Mouse (Mus musculus) urinary bladder, postnatal 10 days (tissue): ENCODE data around the gene Myef2.

Experiments
- DNase-seq: peaks from one replicate; pipeline ENCODE4 v3.0.0; 2022; ENCODE audit warnings: low spot score

Gene Myef2

GRCm38 (mm10) chr2:125067373-125067772, 56.1 kb downstream of the Myef2 start:
- no peak for DNase-seq

- DNase-seq = no peak
Observed at GRCm38 (mm10) chr2:125062944-125063343, 60.5 kb downstream of the Myef2 start.

- DNase-seq = no peak
Observed at GRCm38 (mm10) chr2:125061451-125061850, 62.0 kb downstream of the Myef2 start.

DNA sequence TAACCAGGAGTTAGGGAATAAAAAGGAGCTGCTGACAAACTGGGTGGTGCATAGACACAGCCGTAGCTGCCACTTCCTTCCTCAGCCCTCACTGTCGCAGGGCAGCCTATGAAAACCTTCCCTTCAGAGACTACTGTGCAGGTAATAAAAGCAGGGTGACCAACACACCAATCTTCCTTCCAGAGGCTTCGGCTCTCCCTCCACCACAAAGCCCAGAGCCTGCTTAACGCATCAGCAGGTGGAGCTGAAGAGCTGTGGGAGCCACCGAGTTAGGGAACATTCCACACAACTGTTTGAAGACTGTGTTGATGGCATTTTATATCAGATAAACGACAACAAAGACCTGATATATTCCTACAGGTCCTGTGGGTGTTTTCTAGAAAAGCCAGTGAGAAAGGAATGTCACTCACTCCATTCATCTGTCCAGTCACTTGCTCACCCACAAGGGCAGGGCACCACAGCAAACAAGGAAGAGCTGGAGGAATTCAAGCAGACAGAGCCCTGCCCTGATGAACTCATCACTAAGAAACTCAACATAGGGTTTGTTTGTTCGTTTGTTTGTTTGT, 66.1 kb downstream of the Myef2 start:
- no peak for DNase-seq

DNA sequence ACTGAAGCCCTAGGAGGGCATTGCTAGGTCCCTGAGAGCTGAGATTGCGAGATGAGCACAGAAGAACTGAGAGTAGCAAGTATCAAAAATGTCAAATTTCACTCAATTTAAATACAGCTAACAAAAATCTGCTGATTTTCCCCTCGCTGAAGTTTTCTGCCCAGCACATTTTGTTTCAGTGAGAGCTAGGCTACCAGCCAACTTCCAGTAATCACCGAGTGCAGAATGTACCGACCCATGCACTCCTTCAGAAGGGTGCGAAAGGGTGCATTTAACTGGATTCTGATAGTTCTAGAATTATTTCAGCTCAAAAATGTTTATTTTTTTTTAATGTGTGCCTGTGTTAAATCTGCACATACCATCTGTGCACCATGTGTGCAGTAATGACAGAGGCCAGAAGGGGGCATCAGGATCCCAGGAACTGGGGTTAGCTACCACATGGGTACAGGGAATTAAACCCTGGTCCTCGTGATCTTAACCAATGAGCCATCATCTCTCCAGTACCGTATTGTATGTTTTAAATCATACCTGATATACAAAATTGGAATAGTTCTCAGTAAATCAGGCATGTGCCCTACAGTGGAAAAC, 68.1 kb downstream of the Myef2 start:
- no peak for DNase-seq
